Mouse (Mus musculus) lung, adult 2 months (tissue): ENCODE data around the gene Hmgb3. TPM values are rescaled to one million over a fixed set of nuclear protein-coding genes. Genes with fewer than 3 reads are reported as not detected.

Experiments used
- DNase-seq: peaks from one replicate; pipeline ENCODE4 v3.0.0; 2022
- H3K4me1 ChIP-seq: fragments of 200-500 bp; 2 replicates; pipeline ENCODE4 v1.6.1; 2011; ENCODE audit warnings: low read length; ENCODE audit not compliant: control insufficient read depth, insufficient read depth
- H3K4me3 ChIP-seq: fragments of 200-500 bp; replicated peaks from 2 replicates; pipeline ENCODE3; 2011; ENCODE audit warnings: low read depth, mild to moderate bottlenecking, control low read depth, low read length; ENCODE audit errors: extremely low read depth
- CTCF ChIP-seq: fragments of 200-500 bp; IDR thresholded peaks from 2 replicates; pipeline ENCODE4 v1.5.1; 2011; ENCODE audit warnings: mild to moderate bottlenecking, low read length, control low read depth; ENCODE audit not compliant: insufficient read depth
- POLR2A ChIP-seq: fragments of 200-500 bp; IDR thresholded peaks from 2 replicates; pipeline ENCODE4 v1.6.1; 2011; ENCODE audit warnings: low read depth, mild to moderate bottlenecking, control low read depth, low read length, borderline replicate concordance; ENCODE audit errors: extremely low read depth
- WGBS: fragments of 180-500 bp; shearing (Covaris S2); methylation state at CpG from one replicate; pipeline ENCODE4 v1.1.7; 2018; 5-methylcytosine and 5-hydroxymethylcytosine counted together
- polyA plus RNA-seq: library from polyadenylated mRNA; depleted of rRNA; stranded (reverse); fragments of >200 nt; gene quantifications from 2 replicates; pipeline ENCODE4 v1.2.3, GENCODE M21; 2012; rRNA removed

The Hmgb3 gene
- polyA plus RNA-seq, 1 experiment: 9.2 TPM

GRCm38 (mm10) chrX:71573132-71573900 lies 17.6 kb downstream of the Hmgb3 start:
- no peak for DNase-seq
- WGBS: 60% methylated on average over 3 of the region's 3 CpGs
- Histone ChIP-seq H3K4me1 (no peaks in the 10 kb centered on the region), H3K4me3 (no peak overlapping the region)
- TF ChIP-seq POLR2A: no peak

GRCm38 (mm10) chrX:71575550-71575949 lies 19.8 kb downstream of the Hmgb3 start:
- Histone ChIP-seq H3K4me3 (no peak overlapping the region), H3K4me1 (no peaks in the 10 kb centered on the region)
- WGBS: 46% methylated on average over 2 of the region's 2 CpGs
- no peak for DNase-seq
- TF ChIP-seq POLR2A (no peak), CTCF (no peak)

- DNase-seq: no peak
- no peak for TF ChIP-seq CTCF
- TF ChIP-seq POLR2A: no peak
- 74% methylated on average over 1 of the region's 1 CpGs for WGBS
- H3K4me3 ChIP-seq: no peak overlapping the region
- no peaks in the 10 kb centered on the region for H3K4me1 ChIP-seq
These were observed 33.5 kb downstream of the Hmgb3 start for GRCm38 (mm10) chrX:71589181-71589580.

GRCm38 (mm10) chrX:71601052-71601611 lies 45.4 kb downstream of the Hmgb3 start:
- Histone ChIP-seq H3K4me3 (peak overlapping the region; percentile 18), H3K4me1 (no peaks in the 10 kb centered on the region)
- WGBS: 24% methylated on average over 25 of the region's 25 CpGs
- DNase-seq: peak; percentile 43
- TF ChIP-seq POLR2A: no peak
- peak; percentile 50 for TF ChIP-seq CTCF

Other genes with a start within 250 kb of the Hmgb3 start
- 6.3 and 10.1 TPM in 2 replicates for gene Mtmr1, start 191.2 kb upstream of the Hmgb3 start, polyA plus RNA-seq
- 15.2 and 51.2 TPM in 2 replicates for gene Cd99l2, start 63.1 kb upstream of the Hmgb3 start, polyA plus RNA-seq
- gene Gpr50, start 107.7 kb downstream of the Hmgb3 start, polyA plus RNA-seq: 0.05 TPM in 1 of 2 replicates, not detected in the other